Mouse (Mus musculus): ENCODE measurements around the gene Olfr1431. TPM values are rescaled to one million over a fixed set of nuclear protein-coding genes. Genes with fewer than 3 reads are reported as not detected.
"Not testable (repeated sequence)": the region's sequence is repeated elsewhere in the genome, so short reads cannot be mapped to it uniquely, and the experiment has no call there.

The Olfr1431 gene
- not detected for polyA plus RNA-seq (2012; fragmentation: generic; extraction: Trizol)
- long read RNA-seq, experiment 1: 0 reads
- long read RNA-seq, experiment 2: 0 reads

DNA sequence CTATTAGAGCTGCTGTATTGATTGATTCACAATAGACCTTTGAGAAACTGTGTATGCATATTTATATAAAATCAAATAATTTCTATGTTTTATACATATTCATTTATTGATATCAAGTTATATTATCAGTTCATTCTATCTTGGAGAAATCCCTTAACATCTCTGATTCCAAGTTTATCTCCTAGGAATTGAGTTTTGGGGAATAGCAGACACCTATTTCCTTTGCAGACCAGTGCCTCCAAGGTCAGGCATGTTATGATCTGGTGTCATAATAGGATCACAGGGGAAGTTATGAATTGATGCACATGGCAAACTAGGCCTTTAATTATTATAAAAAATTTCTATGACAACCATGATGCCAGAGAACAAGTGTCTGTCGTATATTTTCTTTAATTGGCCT lies at the start of gene Olfr1431:
Gene Olfr1431, plus strand, starts transcription at position 301 of the 400 bp plus-strand sequence.
- Histone ChIP-seq H3K79me2 (ENCODE audit: control insufficient read depth, insufficient read depth) (no peaks in the 10 kb centered on the region), H3ac (ENCODE audit: control insufficient read depth, insufficient read length, low read depth) (no peak within 1 kb of the TSS), H3K4me3 (ENCODE audit: insufficient read depth, poor library complexity, severe bottlenecking) (no peak within 1 kb of the TSS), H3K27me3 (ENCODE audit: control insufficient read depth, insufficient read depth, insufficient read length) (no peaks in the 10 kb centered on the region), H3K36me3 (ENCODE audit: control insufficient read depth, insufficient read depth) (no peaks in the 10 kb centered on the region), H3K79me3 (ENCODE audit: low read depth) (no peaks in the 10 kb centered on the region)
- TF ChIP-seq CEBPB (IDR thresholded peaks at IDR 0.05; ENCODE audit: low read depth): no peak

DNA sequence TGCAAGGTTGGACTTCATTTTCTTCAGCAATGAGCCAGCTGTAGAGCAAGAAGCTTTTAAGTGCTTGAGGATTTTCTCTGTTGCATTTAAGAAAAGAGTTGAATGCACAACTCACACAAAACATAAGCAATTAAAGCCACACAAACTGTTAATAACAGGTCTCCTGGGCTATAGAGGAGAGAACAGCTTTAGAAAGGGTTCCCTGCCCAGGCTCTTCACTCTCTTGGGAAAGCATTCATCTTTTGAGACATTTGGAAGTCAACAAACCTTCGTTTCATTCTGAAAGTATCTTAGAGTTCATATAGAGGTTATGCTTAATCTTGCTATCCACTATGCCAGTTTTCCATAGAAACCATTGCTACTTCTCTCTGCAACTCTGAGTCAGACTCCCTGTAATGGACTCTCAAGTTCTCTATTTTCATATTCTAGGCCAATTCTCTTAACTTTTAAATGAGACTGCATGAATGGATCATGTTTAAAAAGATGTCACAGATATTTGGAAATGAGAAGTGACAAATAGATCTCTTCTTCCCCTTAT lies 30.3 kb upstream of the Olfr1431 start, which contains the start of gene Olfr1555-ps1:
Gene Olfr1555-ps1, minus strand, starts transcription at position 51 of the 538 bp plus-strand sequence.
- H3K27me3 ChIP-seq (ENCODE audit: control insufficient read depth, insufficient read depth, insufficient read length); H3K79me2 ChIP-seq (ENCODE audit: control insufficient read depth, insufficient read depth); H3ac ChIP-seq (ENCODE audit: control insufficient read depth, insufficient read length, low read depth); H3K79me3 ChIP-seq (ENCODE audit: low read depth); H3K4me3 ChIP-seq (ENCODE audit: insufficient read depth, poor library complexity, severe bottlenecking); H3K36me3 ChIP-seq (ENCODE audit: control insufficient read depth, insufficient read depth): not testable (repeated sequence)

DNA sequence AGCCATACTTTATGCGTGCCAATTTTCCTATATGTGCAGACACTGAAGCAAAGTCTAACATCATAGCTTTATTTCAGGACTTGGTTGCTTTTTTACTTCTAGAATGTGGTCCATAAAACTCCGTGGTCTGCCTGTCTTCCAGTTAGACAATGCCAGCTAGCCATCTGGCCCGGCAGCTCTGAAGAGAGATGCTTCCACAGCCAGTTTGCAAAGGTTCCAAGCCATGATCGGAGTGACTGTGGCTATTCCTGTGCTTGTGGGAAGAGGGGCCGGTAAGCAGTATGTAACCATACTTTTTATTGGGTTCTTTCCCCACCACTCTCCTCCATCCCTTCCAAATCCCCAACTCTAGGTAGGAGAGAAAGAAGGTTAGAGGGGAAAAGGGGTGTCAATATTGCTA lies 25.0 kb upstream of the Olfr1431 start:
- H3K79me3 ChIP-seq (ENCODE audit: low read depth); H3K79me2 ChIP-seq (ENCODE audit: control insufficient read depth, insufficient read depth); H3K36me3 ChIP-seq (ENCODE audit: control insufficient read depth, insufficient read depth); H3K27me3 ChIP-seq (ENCODE audit: control insufficient read depth, insufficient read depth, insufficient read length); H3ac ChIP-seq (ENCODE audit: control insufficient read depth, insufficient read length, low read depth); H3K4me3 ChIP-seq (ENCODE audit: insufficient read depth, poor library complexity, severe bottlenecking): not testable (repeated sequence)

DNA sequence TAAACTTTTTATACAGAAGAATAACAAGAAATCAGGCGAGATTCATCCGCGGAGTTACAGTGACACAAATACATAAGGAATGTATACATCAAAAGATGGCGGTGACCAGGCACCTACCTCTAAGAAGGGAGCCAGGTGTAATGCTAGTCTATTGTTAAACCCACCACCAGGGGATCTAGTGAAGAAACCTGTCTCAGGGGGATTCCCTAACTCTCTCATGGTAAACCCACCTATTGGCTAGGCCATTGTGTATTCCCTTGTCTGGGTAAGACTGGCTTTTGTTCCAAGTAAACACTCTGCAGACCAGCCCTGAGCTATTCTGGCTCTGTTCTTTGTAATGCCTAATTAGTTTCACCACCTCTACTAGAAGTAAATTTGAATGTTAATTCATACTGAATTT lies 1.4 kb upstream of the Olfr1431 start:
- not testable (repeated sequence) for H3K36me3 ChIP-seq (ENCODE audit: control insufficient read depth, insufficient read depth); H3ac ChIP-seq (ENCODE audit: control insufficient read depth, insufficient read length, low read depth); H3K27me3 ChIP-seq (ENCODE audit: control insufficient read depth, insufficient read depth, insufficient read length); H3K4me3 ChIP-seq (ENCODE audit: insufficient read depth, poor library complexity, severe bottlenecking); H3K79me3 ChIP-seq (ENCODE audit: low read depth); H3K79me2 ChIP-seq (ENCODE audit: control insufficient read depth, insufficient read depth)

DNA sequence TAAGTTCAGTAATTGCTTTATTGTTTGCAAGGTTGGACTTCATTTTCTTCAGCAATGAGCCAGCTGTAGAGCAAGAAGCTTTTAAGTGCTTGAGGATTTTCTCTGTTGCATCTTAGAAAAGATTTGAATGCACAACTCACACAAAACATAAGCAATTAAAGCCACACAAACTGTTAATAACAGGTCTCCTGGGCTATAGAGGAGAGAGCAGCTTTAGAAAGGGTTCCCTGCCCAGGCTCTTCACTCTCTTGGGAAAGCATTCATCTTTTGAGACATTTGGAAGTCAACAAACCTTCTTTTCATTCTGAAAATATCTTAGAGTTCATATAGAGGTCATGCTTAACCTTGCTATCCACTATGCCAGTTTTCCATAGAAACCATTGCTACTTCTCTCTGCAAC lies 32.1 kb downstream of the Olfr1431 start, which contains the start of gene Olfr1432:
Gene Olfr1432, minus strand, starts transcription at position 101 of the 400 bp plus-strand sequence.
- not testable (repeated sequence) for H3ac ChIP-seq (ENCODE audit: control insufficient read depth, insufficient read length, low read depth); H3K27me3 ChIP-seq (ENCODE audit: control insufficient read depth, insufficient read depth, insufficient read length)

DNA sequence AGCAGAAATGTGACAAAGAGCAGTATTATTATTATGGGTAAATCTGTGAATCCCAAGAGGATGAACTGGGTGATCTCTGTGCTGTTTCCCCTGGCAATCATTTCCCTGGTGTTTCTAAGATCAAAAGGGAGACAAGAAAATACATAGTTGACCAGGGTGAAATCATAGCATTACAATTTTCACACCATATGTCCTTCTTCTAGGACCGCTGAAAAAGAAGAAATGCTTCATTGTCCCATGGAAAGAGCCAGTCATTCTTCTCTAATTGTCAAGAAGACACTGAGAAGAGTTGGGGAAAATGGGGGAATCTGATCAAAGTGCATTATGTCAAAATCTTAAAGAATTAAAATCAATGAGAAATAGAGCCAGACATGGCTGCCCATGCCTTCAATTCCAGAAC lies 41.1 kb downstream of the Olfr1431 start, which contains the start of gene Olfr262:
Gene Olfr262, minus strand, starts transcription at position 101 of the 400 bp plus-strand sequence.
- no peaks in the 10 kb centered on the region for H3K36me3 ChIP-seq (ENCODE audit: control insufficient read depth, insufficient read depth)
- H3K27me3 ChIP-seq (ENCODE audit: control insufficient read depth, insufficient read depth, insufficient read length): no peaks in the 10 kb centered on the region
- no peak within 1 kb of the TSS for H3ac ChIP-seq (ENCODE audit: control insufficient read depth, insufficient read length, low read depth)
- TF ChIP-seq CTCF (IDR thresholded peaks at IDR 0.05; ENCODE audit: control insufficient read depth, insufficient read depth, insufficient read length) (no peak), MYOD1 (IDR thresholded peaks at IDR 0.05; ENCODE audit: control insufficient read depth, insufficient read length, low read depth) (no peak), MAX (IDR thresholded peaks at IDR 0.05) (no peak), USF1 (IDR thresholded peaks at IDR 0.05; ENCODE audit: low read depth) (no peak), FOSL1 (IDR thresholded peaks at IDR 0.05; ENCODE audit: insufficient read depth, low read length, poor library complexity, severe bottlenecking) (no peak), CEBPB (IDR thresholded peaks at IDR 0.05; ENCODE audit: low read depth) (no peak), MYOG (IDR thresholded peaks at IDR 0.05; ENCODE audit: control insufficient read depth, extremely low read depth, insufficient read length) (no peak)
- H3K4me3 ChIP-seq (ENCODE audit: insufficient read depth, poor library complexity, severe bottlenecking): no peak within 1 kb of the TSS
- H3K79me3 ChIP-seq (ENCODE audit: low read depth): no peaks in the 10 kb centered on the region
- no peaks in the 10 kb centered on the region for H3K79me2 ChIP-seq (ENCODE audit: control insufficient read depth, insufficient read depth)

More for the DNA sequence above, 32.1 kb downstream of the Olfr1431 start, which contains the start of gene Olfr1432:
- H3K79me2 ChIP-seq (ENCODE audit: control insufficient read depth, insufficient read depth); H3K36me3 ChIP-seq (ENCODE audit: control insufficient read depth, insufficient read depth); H3K79me3 ChIP-seq (ENCODE audit: low read depth); H3K4me3 ChIP-seq (ENCODE audit: insufficient read depth, poor library complexity, severe bottlenecking): not testable (repeated sequence)

DNA sequence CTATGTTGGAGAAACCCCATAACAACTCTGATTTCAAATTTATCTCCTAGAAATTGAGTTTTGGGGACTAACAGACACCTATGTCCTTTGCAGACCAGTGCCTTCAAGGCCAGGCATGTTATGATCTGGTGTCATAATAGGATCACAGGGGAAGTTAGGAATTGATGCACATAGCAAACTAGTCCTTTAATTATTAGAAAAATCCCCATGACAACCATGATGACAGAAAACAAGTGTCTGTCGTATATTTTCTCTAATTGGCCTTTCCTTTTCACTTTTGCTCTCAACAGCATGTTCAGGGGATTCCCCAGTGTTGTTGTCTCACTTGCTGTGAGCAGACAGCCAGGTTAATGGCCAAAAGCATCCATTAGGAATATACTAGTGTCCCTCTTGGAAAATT lies 60.3 kb downstream of the Olfr1431 start, which contains the start of gene Olfr235:
Gene Olfr235, plus strand, starts transcription at position 301 of the 400 bp plus-strand sequence.
- no peaks in the 10 kb centered on the region for H3K79me2 ChIP-seq (ENCODE audit: control insufficient read depth, insufficient read depth)
- no peaks in the 10 kb centered on the region for H3K79me3 ChIP-seq (ENCODE audit: low read depth)
- no peak for TF ChIP-seq USF1 (IDR thresholded peaks at IDR 0.05; ENCODE audit: low read depth)
- TF ChIP-seq FOSL1 (IDR thresholded peaks at IDR 0.05; ENCODE audit: insufficient read depth, low read length, poor library complexity, severe bottlenecking): no peak
- TF ChIP-seq MYOG (IDR thresholded peaks at IDR 0.05; ENCODE audit: control insufficient read depth, extremely low read depth, insufficient read length): no peak
- no peak for TF ChIP-seq MYOD1 (IDR thresholded peaks at IDR 0.05; ENCODE audit: control insufficient read depth, insufficient read length, low read depth)
- no peak for TF ChIP-seq CTCF (IDR thresholded peaks at IDR 0.05; ENCODE audit: control insufficient read depth, insufficient read depth, insufficient read length)
- no peak for TF ChIP-seq MAX (IDR thresholded peaks at IDR 0.05)
- no peak for TF ChIP-seq CEBPB (IDR thresholded peaks at IDR 0.05; ENCODE audit: low read depth)
- H3K36me3 ChIP-seq (ENCODE audit: control insufficient read depth, insufficient read depth): no peaks in the 10 kb centered on the region
- H3K27me3 ChIP-seq (ENCODE audit: control insufficient read depth, insufficient read depth, insufficient read length): no peaks in the 10 kb centered on the region
- no peak within 1 kb of the TSS for H3ac ChIP-seq (ENCODE audit: control insufficient read depth, insufficient read length, low read depth)
- H3K4me3 ChIP-seq (ENCODE audit: insufficient read depth, poor library complexity, severe bottlenecking): no peak within 1 kb of the TSS

Other genes with a start within 250 kb of the Olfr1431 start
- gene Osbp, start 234.7 kb upstream of the Olfr1431 start, polyA plus RNA-seq (2012; fragmentation: generic; extraction: Trizol): 14.3 TPM
- 0.01 TPM for gene Olfr1423, start 159.3 kb upstream of the Olfr1431 start, polyA plus RNA-seq (2012; fragmentation: generic; extraction: Trizol)
- gene Olfr1424, start 138.0 kb upstream of the Olfr1431 start, polyA plus RNA-seq (2012; fragmentation: generic; extraction: Trizol): not detected
- gene Olfr1425, start 122.9 kb upstream of the Olfr1431 start, polyA plus RNA-seq (2012; fragmentation: generic; extraction: Trizol): not detected
- gene Olfr1426, start 108.6 kb upstream of the Olfr1431 start, polyA plus RNA-seq (2012; fragmentation: generic; extraction: Trizol): not detected
- gene Olfr1427, start 97.3 kb upstream of the Olfr1431 start, polyA plus RNA-seq (2012; fragmentation: generic; extraction: Trizol): not detected
- not detected for gene Olfr1428, start 84.7 kb upstream of the Olfr1431 start, polyA plus RNA-seq (2012; fragmentation: generic; extraction: Trizol)
- not detected for gene Olfr76, start 77.4 kb upstream of the Olfr1431 start, polyA plus RNA-seq (2012; fragmentation: generic; extraction: Trizol)
- gene Olfr1555-ps1, start 30.5 kb upstream of the Olfr1431 start, polyA plus RNA-seq (2012; fragmentation: generic; extraction: Trizol): not detected
- gene Olfr1432, start 32.0 kb downstream of the Olfr1431 start, polyA plus RNA-seq (2012; fragmentation: generic; extraction: Trizol): not detected
- gene Olfr262, start 41.0 kb downstream of the Olfr1431 start, polyA plus RNA-seq (2012; fragmentation: generic; extraction: Trizol): not detected
- not detected for gene Olfr235, start 60.4 kb downstream of the Olfr1431 start, polyA plus RNA-seq (2012; fragmentation: generic; extraction: Trizol)
- gene Olfr1434, start 79.2 kb downstream of the Olfr1431 start, polyA plus RNA-seq (2012; fragmentation: generic; extraction: Trizol): not detected
- not detected for gene Olfr1436, start 98.5 kb downstream of the Olfr1431 start, polyA plus RNA-seq (2012; fragmentation: generic; extraction: Trizol)
- not detected for gene Olfr1437, start 124.5 kb downstream of the Olfr1431 start, polyA plus RNA-seq (2012; fragmentation: generic; extraction: Trizol)
- not detected for gene Olfr1438-ps1, start 135.3 kb downstream of the Olfr1431 start, polyA plus RNA-seq (2012; fragmentation: generic; extraction: Trizol)
- gene Olfr1440, start 186.6 kb downstream of the Olfr1431 start, polyA plus RNA-seq (2012; fragmentation: generic; extraction: Trizol): not detected
- gene Olfr1441, start 216.8 kb downstream of the Olfr1431 start, polyA plus RNA-seq (2012; fragmentation: generic; extraction: Trizol): not detected
- not detected for gene Pfpl, start 227.3 kb downstream of the Olfr1431 start, polyA plus RNA-seq (2012; fragmentation: generic; extraction: Trizol)